Mouse (Mus musculus) lung, embryonic 14.5 days (tissue): Measurements from ENCODE around the gene Phf21b. TPM values are rescaled to one million over a fixed set of nuclear protein-coding genes. Genes with fewer than 3 reads are reported as not detected.

Experiments
- ATAC-seq: fragments of 200-750 bp; cut with Nextera tagmentation; 2 replicates; pipeline ENCODE4 v1.8.0; 2017; ENCODE audit warnings: mild to moderate bottlenecking, moderate TSS enrichment, moderate library complexity; ENCODE audit not compliant: insufficient read depth
- DNase-seq: peaks from one replicate; pipeline ENCODE4 v3.0.0-alpha.2; 2015
- H3K27ac ChIP-seq: fragments of 300-500 bp; sonication (generic); 2 replicates; pipeline ENCODE4 v1.5.1; 2014; ENCODE audit warnings: low read depth, mild to moderate bottlenecking, moderate library complexity
- H3K27me3 ChIP-seq: fragments of 300-500 bp; sonication (generic); 2 replicates; pipeline ENCODE4 v1.6.1; 2014; ENCODE audit warnings: low read length, control low read depth; ENCODE audit not compliant: insufficient read depth
- H3K36me3 ChIP-seq: fragments of 300-500 bp; sonication (generic); 2 replicates; pipeline ENCODE4 v1.6.1; 2014; ENCODE audit warnings: control low read depth; ENCODE audit not compliant: insufficient read depth
- H3K4me1 ChIP-seq: fragments of 300-500 bp; sonication (generic); 2 replicates; pipeline ENCODE4 v1.6.1; 2014; ENCODE audit warnings: antibody characterized with exemption, control low read depth; ENCODE audit not compliant: insufficient read depth
- H3K4me2 ChIP-seq: fragments of 300-500 bp; sonication (generic); 2 replicates; pipeline ENCODE4 v1.6.1; 2014; ENCODE audit warnings: mild to moderate bottlenecking
- H3K4me3 ChIP-seq: fragments of 300-500 bp; sonication (generic); 2 replicates; pipeline ENCODE4 v1.5.1; 2014; ENCODE audit warnings: low read depth, low read length
- H3K9ac ChIP-seq: fragments of 300-500 bp; sonication (generic); 2 replicates; pipeline ENCODE4 v1.6.1; 2014
- H3K9me3 ChIP-seq: fragments of 300-500 bp; sonication (generic); 2 replicates; pipeline ENCODE4 v1.6.1; 2016; ENCODE audit warnings: low read depth, low read length, control low read depth
- CTCF ChIP-seq: IDR thresholded peaks from 2 replicates; pipeline ENCODE4 v1.5.1; 2016; ENCODE audit warnings: antibody characterized with exemption, low read depth
- WGBS: fragments of 180-500 bp; shearing (Covaris S2); extraction: QIAGEN DNeasy Blood & Tissue Kit; methylation state at CpG from one replicate; pipeline ENCODE4 v1.1.7; 2014; 5-methylcytosine and 5-hydroxymethylcytosine counted together
- polyA plus RNA-seq: library from polyadenylated mRNA; unstranded; fragments of >200 nt; fragmentation: Nextera tagmentation; extraction: Ambion mirVana; gene quantifications from 2 replicates; pipeline ENCODE4 v1.2.1, GENCODE M21; 2014

Phf21b gene
- polyA plus RNA-seq, 1 experiment from 2014 or later, result 1.8 TPM

- WGBS, result under 1% methylated on average over 88 of the region's 88 CpGs
- H3K4me2 ChIP-seq, result peak overlapping the region; percentile 91
- H3K9ac ChIP-seq, result peak overlapping the region; percentile 60
- H3K4me1 ChIP-seq, result peaks cover 10% of the 10 kb centered on the region; the same call in 1 of the 2 replicates
- H3K27ac ChIP-seq, result peak overlapping the region; percentile 24; the same call in 1 of the 2 replicates
- ATAC-seq (peak; percentile 17), DNase-seq (peak; percentile 59)
- peaks cover 18% of the 10 kb centered on the region for H3K27me3 ChIP-seq
- no peaks in the 10 kb centered on the region for H3K36me3 ChIP-seq
- no peak for TF ChIP-seq CTCF
- H3K9me3 ChIP-seq, result no peaks in the 10 kb centered on the region
- H3K4me3 ChIP-seq, result peak overlapping the region; percentile 67
Observed at GRCm38 (mm10) chr15:84854921-84855901, 638 bp downstream of the Phf21b start.

- TF ChIP-seq CTCF, result no peak
- WGBS, result 1% methylated on average over 49 of the region's 49 CpGs
- H3K9ac ChIP-seq, result no peak overlapping the region
Observed at GRCm38 (mm10) chr15:84854171-84854811, 1.6 kb downstream of the Phf21b start.

GRCm38 (mm10) chr15:84853261-84854137 lies 2.4 kb downstream of the Phf21b start:
- WGBS, result under 1% methylated on average over 73 of the region's 84 CpGs
- peak; percentile 52 for ATAC-seq
- no peak for TF ChIP-seq CTCF
- 0 out of 2 replicates have a peak overlapping the region, but pooled peaks have one; percentile 6 for H3K27ac ChIP-seq
- no peaks in the 10 kb centered on the region for H3K36me3 ChIP-seq
- no peaks in the 10 kb centered on the region for H3K9me3 ChIP-seq
- H3K27me3 ChIP-seq, result peaks cover 18% of the 10 kb centered on the region
- H3K4me1 ChIP-seq, result peaks cover 10% of the 10 kb centered on the region; the same call in 1 of the 2 replicates
- peak overlapping the region; percentile 91 for H3K4me2 ChIP-seq
- peak; percentile 77 for DNase-seq
- peak overlapping the region; percentile 52 for H3K9ac ChIP-seq
- peak overlapping the region; percentile 67 for H3K4me3 ChIP-seq

More at GRCm38 (mm10) chr15:84854171-84854811, 1.6 kb downstream of the Phf21b start:
- Histone ChIP-seq H3K36me3 (no peaks in the 10 kb centered on the region), H3K27ac (no peak overlapping the region), H3K27me3 (peaks cover 18% of the 10 kb centered on the region), H3K4me2 (peak overlapping the region; percentile 91), H3K4me3 (peak overlapping the region; percentile 67), H3K9me3 (no peaks in the 10 kb centered on the region), H3K4me1 (peaks cover 10% of the 10 kb centered on the region; the same call in 1 of the 2 replicates)
- DNase-seq (peak; percentile 27), ATAC-seq (peak; percentile 2; the same call in 1 of the 2 replicates)

- H3K4me2 ChIP-seq, result peak overlapping the region; percentile 91
- WGBS, result 22% methylated on average over 10 of the region's 10 CpGs
- H3K27me3 ChIP-seq, result peaks cover 18% of the 10 kb centered on the region
- DNase-seq (peak; percentile 56), ATAC-seq (no peak)
- H3K9me3 ChIP-seq, result no peaks in the 10 kb centered on the region
- H3K27ac ChIP-seq, result 0 out of 2 replicates have a peak overlapping the region, but pooled peaks have one; percentile 6
- TF ChIP-seq CTCF, result no peak
- no peak overlapping the region for H3K9ac ChIP-seq
- peak overlapping the region; percentile 67 for H3K4me3 ChIP-seq
- H3K4me1 ChIP-seq, result peaks cover 10% of the 10 kb centered on the region; the same call in 1 of the 2 replicates
- H3K36me3 ChIP-seq, result no peaks in the 10 kb centered on the region
Observed at GRCm38 (mm10) chr15:84852457-84853070, 3.3 kb downstream of the Phf21b start.

GRCm38 (mm10) chr15:84850321-84850720 lies 5.5 kb downstream of the Phf21b start:
- WGBS, result 94% methylated on average over 1 of the region's 1 CpGs
- H3K27me3 ChIP-seq, result peaks cover 14% of the 10 kb centered on the region
- no peaks in the 10 kb centered on the region for H3K9me3 ChIP-seq
- H3K36me3 ChIP-seq, result no peaks in the 10 kb centered on the region
- H3K4me2 ChIP-seq, result no peak overlapping the region
- H3K9ac ChIP-seq, result no peak overlapping the region
- ATAC-seq, result no peak
- no peak overlapping the region for H3K27ac ChIP-seq
- DNase-seq, result no peak
- TF ChIP-seq CTCF, result no peak; the same call in 1 of the 2 replicates
- H3K4me1 ChIP-seq, result peaks cover 6% of the 10 kb centered on the region; the same call in 1 of the 2 replicates
- no peak overlapping the region for H3K4me3 ChIP-seq

GRCm38 (mm10) chr15:84846216-84846615 lies 9.6 kb downstream of the Phf21b start:
- Histone ChIP-seq H3K36me3 (no peaks in the 10 kb centered on the region), H3K27me3 (no peaks in the 10 kb centered on the region), H3K4me3 (no peak overlapping the region), H3K27ac (no peak overlapping the region), H3K4me1 (peaks cover 14% of the 10 kb centered on the region; the same call in 1 of the 2 replicates), H3K4me2 (no peak overlapping the region), H3K9me3 (no peaks in the 10 kb centered on the region), H3K9ac (no peak overlapping the region)
- DNase-seq (no peak), ATAC-seq (no peak)
- no peak for TF ChIP-seq CTCF
- 69% methylated on average over 3 of the region's 3 CpGs for WGBS
